Mouse (Mus musculus) v-Abl transformed pro-B cells (cell line): ENCODE data around the gene Olfr434.
"Not testable (repeated sequence)": the region's sequence is repeated elsewhere in the genome, so short reads cannot be mapped to it uniquely, and the experiment has no call there.

Experiments
- in situ Hi-C, 2 experiments: fragments of 400-800 bp; cut with MboI; formaldehyde crosslinking; loops; one replicate each; pipeline ENCODE4 v1.15.1; 2025; ENCODE audit not compliant: unreplicated experiment in 2 of 2

Gene Olfr434

GRCm38 (mm10) chr6:43212873-43213272 is at the start of gene Olfr434:
Gene Olfr434 (plus strand): TSS chr6:43213021.
- in situ Hi-C loops: not testable (repeated sequence)

GRCm38 (mm10) chr6:43167246-43167645 is 45.6 kb upstream of the Olfr434 start:
- in situ Hi-C loops: no loop called here

- in situ Hi-C loops: no loop called here
These were observed 41.0 kb upstream of the Olfr434 start, which contains the start of gene Olfr13 for GRCm38 (mm10) chr6:43171840-43172239. Gene Olfr13 (plus strand): TSS chr6:43172140.

GRCm38 (mm10) chr6:43178129-43178528 is 34.7 kb upstream of the Olfr434 start:
- in situ Hi-C loops: no loop called here

GRCm38 (mm10) chr6:43178584-43179501 is 34.0 kb upstream of the Olfr434 start:
- in situ Hi-C loops: no loop called here

- in situ Hi-C loops: no loop called here
These were observed 21.8 kb upstream of the Olfr434 start for GRCm38 (mm10) chr6:43190986-43191385.

GRCm38 (mm10) chr6:43196781-43197180 is 16.0 kb upstream of the Olfr434 start, which contains the start of gene Olfr435:
Gene Olfr435 (plus strand): TSS chr6:43197146.
- in situ Hi-C loops: no loop called here

GRCm38 (mm10) chr6:43198094-43198493 is 14.7 kb upstream of the Olfr434 start:
- in situ Hi-C loops: no loop called here

- in situ Hi-C loops: no loop called here
These were observed 10.0 kb upstream of the Olfr434 start for GRCm38 (mm10) chr6:43202786-43203185.

- in situ Hi-C loops: no loop called here
These were observed 7.5 kb upstream of the Olfr434 start for GRCm38 (mm10) chr6:43205355-43205754.

GRCm38 (mm10) chr6:43231255-43231654 is 18.4 kb downstream of the Olfr434 start, which contains the start of gene Olfr47:
Gene Olfr47 (plus strand): TSS chr6:43231529.
- in situ Hi-C loops: not testable (repeated sequence)

GRCm38 (mm10) chr6:43242061-43242460 is 29.2 kb downstream of the Olfr434 start:
- in situ Hi-C loops: no loop called here

- in situ Hi-C loops: no loop called here
These were observed 34.6 kb downstream of the Olfr434 start for GRCm38 (mm10) chr6:43247396-43247795.

- in situ Hi-C loops: no loop called here
These were observed 40.2 kb downstream of the Olfr434 start for GRCm38 (mm10) chr6:43252994-43253393.

GRCm38 (mm10) chr6:43254193-43254926 is 41.5 kb downstream of the Olfr434 start:
- in situ Hi-C loops: no loop called here

- in situ Hi-C loops: no loop called here
These were observed 47.9 kb downstream of the Olfr434 start for GRCm38 (mm10) chr6:43260756-43261155.

- in situ Hi-C loops: no loop called here
These were observed 52.7 kb downstream of the Olfr434 start, which contains the start of gene Arhgef5 for GRCm38 (mm10) chr6:43265363-43266041. Gene Arhgef5 (plus strand): TSS chr6:43265582.

GRCm38 (mm10) chr6:43266356-43266755 is 53.5 kb downstream of the Olfr434 start:
- in situ Hi-C loops: no loop called here
